Mouse (Mus musculus): ENCODE results near the gene Qars. TPM values are rescaled to one million over a fixed set of nuclear protein-coding genes. Genes with fewer than 3 reads are reported as not detected.
A peak's percentile ranks its signal among the peaks of the same experiment; 100 is the strongest.

The Qars gene
- polyA plus RNA-seq, 1 experiment from 2014 or later, result 130 TPM

DNA sequence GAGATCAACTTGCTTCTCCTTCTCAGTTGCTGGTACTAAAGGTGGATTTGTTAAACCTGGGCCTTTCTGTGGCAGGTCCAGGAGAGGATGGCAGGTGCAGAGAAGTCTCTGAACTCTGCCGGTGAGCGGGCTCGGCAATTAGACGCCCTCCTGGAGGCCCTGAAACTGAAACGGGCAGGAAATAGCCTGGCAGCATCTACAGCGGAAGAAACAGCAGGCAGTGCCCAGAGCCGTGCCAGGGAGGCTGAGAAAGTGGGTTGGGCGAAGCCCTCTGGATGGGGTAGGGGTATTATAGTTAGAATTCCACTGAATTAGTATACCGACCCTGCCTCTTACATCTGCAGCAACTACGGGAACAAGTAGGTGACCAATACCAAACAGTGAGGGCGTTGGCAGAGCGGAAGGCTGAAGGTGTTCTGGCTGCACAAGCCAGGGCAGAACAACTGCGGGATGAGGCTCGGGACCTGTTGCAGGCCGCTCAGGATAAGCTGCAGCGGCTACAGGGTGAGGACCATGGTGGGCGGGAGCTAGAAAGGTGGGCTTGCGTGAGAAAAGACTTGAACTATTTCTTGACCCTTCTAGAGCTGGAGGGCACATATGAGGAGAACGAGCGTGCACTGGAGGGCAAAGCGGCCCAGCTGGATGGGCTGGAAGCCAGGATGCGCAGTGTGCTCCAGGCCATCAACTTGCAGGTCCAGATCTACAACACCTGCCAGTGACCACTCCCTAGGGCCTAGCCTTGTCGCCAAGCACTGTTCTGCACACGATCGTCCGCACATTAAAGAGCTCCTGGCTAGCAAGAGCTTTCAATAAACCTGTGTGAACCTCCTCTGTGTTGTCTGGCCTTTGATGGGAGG lies 17.6 kb upstream of the Qars start:
- Histone ChIP-seq H3K4me1 (ENCODE audit: control insufficient read depth, insufficient read depth, low read length) (peaks cover 4% of the 10 kb centered on the region), H3K27me3 (ENCODE audit: control insufficient read depth, insufficient read depth, low read length) (no peaks in the 10 kb centered on the region), H3K36me3 (replicated peaks; ENCODE audit: control insufficient read depth, insufficient read depth, low read depth, low read length) (peaks cover 17% of the 10 kb centered on the region), H3K9ac (replicated peaks; ENCODE audit: low read length) (peak overlapping the region; percentile 76), H3K4me3 (ENCODE audit: low read depth, low read length) (peak overlapping the region; percentile 91), H3K27ac (replicated peaks; ENCODE audit: low read depth, low read length) (peak overlapping the region; percentile 95), H3K4me2 (ENCODE audit: low read depth, low read length) (peak overlapping the region; percentile 48), H3K9me3 (replicated peaks; ENCODE audit: control insufficient read depth, low read length) (no peaks in the 10 kb centered on the region)
- peak; percentile 5; the same call in 1 of the 2 replicates for ATAC-seq (replicated peaks; ENCODE audit: insufficient number of reproducible peaks, low FRiP score, low TSS enrichment, low read depth)
- 64% methylated on average over 26 of the region's 26 CpGs for WGBS
- DNase-seq (ENCODE audit: low spot score), result no peak

DNA sequence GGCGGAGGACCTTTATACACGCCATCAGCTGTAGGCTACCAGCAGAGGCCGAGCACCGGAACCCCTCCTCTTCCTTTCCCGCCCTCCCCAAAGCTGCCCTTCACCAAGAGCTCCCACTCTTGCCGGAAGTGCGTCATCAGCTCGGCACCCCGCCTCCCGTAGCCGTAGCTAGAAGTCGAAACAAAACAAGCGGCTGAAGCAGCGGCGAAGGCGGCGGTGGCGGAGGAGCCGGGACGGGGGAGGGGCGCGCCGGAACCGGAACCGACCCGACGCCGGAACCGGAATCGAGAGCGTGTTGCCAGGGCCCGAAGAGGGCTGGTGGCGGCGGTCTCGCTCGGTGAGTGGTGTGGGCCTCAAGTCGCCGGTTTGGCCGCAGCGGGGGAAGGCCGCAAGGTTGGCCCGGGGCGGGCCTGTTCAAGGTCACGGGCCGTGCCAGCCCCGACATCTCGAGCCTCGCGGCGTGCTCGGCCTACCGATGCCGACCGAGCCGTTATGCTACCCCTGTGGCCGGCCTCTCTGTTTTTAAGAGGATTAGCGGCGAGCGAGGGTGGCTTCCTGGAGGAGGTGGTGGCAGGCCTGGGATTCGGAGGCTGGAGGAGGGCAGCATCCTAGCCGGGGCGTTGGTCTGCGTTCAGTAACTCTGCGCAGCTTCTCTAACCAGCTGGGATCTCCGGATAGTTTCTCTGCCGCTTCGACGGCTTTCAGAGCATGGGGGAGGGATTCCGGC lies 16.8 kb upstream of the Qars start, which contains the start of gene Usp19:
TSS of gene Usp19 (plus strand) at position 44 of the 727 bp plus-strand sequence.
- peaks cover 4% of the 10 kb centered on the region for H3K4me1 ChIP-seq (ENCODE audit: control insufficient read depth, insufficient read depth, low read length)
- peak within 1 kb of the TSS; percentile 91 for H3K4me3 ChIP-seq (ENCODE audit: low read depth, low read length)
- H3K4me2 ChIP-seq (ENCODE audit: low read depth, low read length), result peak within 1 kb of the TSS; percentile 87
- H3K27ac ChIP-seq (replicated peaks; ENCODE audit: low read depth, low read length), result peak within 1 kb of the TSS; percentile 95
- H3K27me3 ChIP-seq (ENCODE audit: control insufficient read depth, insufficient read depth, low read length), result no peaks in the 10 kb centered on the region
- no peaks in the 10 kb centered on the region for H3K9me3 ChIP-seq (replicated peaks; ENCODE audit: control insufficient read depth, low read length)
- H3K9ac ChIP-seq (replicated peaks; ENCODE audit: low read length), result peak within 1 kb of the TSS; percentile 76
- WGBS, result under 1% methylated on average over 68 of the region's 69 CpGs
- H3K36me3 ChIP-seq (replicated peaks; ENCODE audit: control insufficient read depth, insufficient read depth, low read depth, low read length), result peaks cover 19% of the 10 kb centered on the region
- peak; percentile 98 for DNase-seq (ENCODE audit: low spot score)
- ATAC-seq (replicated peaks; ENCODE audit: insufficient number of reproducible peaks, low FRiP score, low TSS enrichment, low read depth), result peak; percentile 88

DNA sequence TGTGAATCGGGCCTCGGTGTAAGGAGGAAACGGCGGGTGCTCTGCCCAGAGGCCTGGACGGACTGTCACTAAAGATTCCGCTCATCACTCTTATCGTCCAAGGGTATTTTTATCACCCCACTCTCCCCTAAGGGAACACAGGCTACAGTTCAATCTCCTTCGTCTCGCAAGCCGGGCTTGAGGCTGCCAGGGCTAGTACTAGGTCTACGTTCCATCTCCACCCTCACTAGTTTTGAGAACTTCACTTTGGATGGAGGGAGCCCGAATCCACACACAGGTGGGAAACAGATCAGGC lies 16.3 kb upstream of the Qars start:
- ATAC-seq (replicated peaks; ENCODE audit: insufficient number of reproducible peaks, low FRiP score, low TSS enrichment, low read depth) (no peak), DNase-seq (ENCODE audit: low spot score) (no peak)
- H3K4me1 ChIP-seq (ENCODE audit: control insufficient read depth, insufficient read depth, low read length), result peaks cover 4% of the 10 kb centered on the region
- no peaks in the 10 kb centered on the region for H3K9me3 ChIP-seq (replicated peaks; ENCODE audit: control insufficient read depth, low read length)
- H3K4me2 ChIP-seq (ENCODE audit: low read depth, low read length), result peak overlapping the region; percentile 87
- WGBS, result 14% methylated on average over 12 of the region's 12 CpGs
- H3K27ac ChIP-seq (replicated peaks; ENCODE audit: low read depth, low read length), result peak overlapping the region; percentile 95
- peak overlapping the region; percentile 76 for H3K9ac ChIP-seq (replicated peaks; ENCODE audit: low read length)
- H3K4me3 ChIP-seq (ENCODE audit: low read depth, low read length), result peak overlapping the region; percentile 91
- no peaks in the 10 kb centered on the region for H3K27me3 ChIP-seq (ENCODE audit: control insufficient read depth, insufficient read depth, low read length)
- H3K36me3 ChIP-seq (replicated peaks; ENCODE audit: control insufficient read depth, insufficient read depth, low read depth, low read length), result peaks cover 24% of the 10 kb centered on the region

DNA sequence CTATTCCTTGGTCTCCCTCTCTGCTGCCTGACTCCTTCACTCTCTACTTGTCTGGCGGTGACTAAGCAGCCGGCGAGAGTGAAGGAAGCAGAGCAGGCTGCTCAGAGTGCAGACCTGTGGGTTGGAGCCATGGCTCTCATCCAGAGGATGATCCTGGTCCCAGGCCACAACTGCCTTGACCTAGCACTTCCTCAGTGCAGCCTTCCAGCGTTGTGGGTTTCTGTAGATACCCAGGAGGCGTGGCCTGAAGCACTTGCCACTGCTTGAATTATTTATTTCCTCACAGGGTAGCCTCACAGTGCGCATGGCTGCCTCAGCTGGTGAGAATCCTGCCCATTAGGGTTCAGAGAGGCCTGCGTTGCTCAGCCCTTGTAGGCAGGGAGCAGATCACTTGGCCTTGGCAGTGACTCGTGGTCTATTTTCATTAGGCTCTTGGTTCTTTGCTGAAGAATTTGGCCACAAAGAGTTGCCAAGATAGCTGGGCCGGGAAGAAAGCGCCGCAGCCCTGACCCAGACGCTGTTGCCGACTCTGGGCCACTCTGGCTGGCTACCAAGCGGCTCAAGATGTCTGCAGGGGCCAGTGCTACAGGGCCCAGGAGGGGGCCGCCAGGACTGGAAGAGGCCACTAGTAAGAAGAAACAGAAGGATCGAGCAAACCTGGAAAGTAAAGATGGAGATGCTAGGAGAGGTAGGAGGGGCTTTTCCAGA lies 15.3 kb upstream of the Qars start:
- peak overlapping the region; percentile 76; the same call in 1 of the 2 replicates for H3K9ac ChIP-seq (replicated peaks; ENCODE audit: low read length)
- H3K4me1 ChIP-seq (ENCODE audit: control insufficient read depth, insufficient read depth, low read length), result peaks cover 4% of the 10 kb centered on the region
- no peak overlapping the region for H3K27ac ChIP-seq (replicated peaks; ENCODE audit: low read depth, low read length)
- H3K4me2 ChIP-seq (ENCODE audit: low read depth, low read length), result peak overlapping the region; percentile 87
- no peaks in the 10 kb centered on the region for H3K9me3 ChIP-seq (replicated peaks; ENCODE audit: control insufficient read depth, low read length)
- DNase-seq (ENCODE audit: low spot score), result no peak
- H3K4me3 ChIP-seq (ENCODE audit: low read depth, low read length), result peak overlapping the region; percentile 91
- WGBS, result 86% methylated on average over 16 of the region's 16 CpGs
- ATAC-seq (replicated peaks; ENCODE audit: insufficient number of reproducible peaks, low FRiP score, low TSS enrichment, low read depth), result no peak
- peaks cover 30% of the 10 kb centered on the region for H3K36me3 ChIP-seq (replicated peaks; ENCODE audit: control insufficient read depth, insufficient read depth, low read depth, low read length)
- no peaks in the 10 kb centered on the region for H3K27me3 ChIP-seq (ENCODE audit: control insufficient read depth, insufficient read depth, low read length)

DNA sequence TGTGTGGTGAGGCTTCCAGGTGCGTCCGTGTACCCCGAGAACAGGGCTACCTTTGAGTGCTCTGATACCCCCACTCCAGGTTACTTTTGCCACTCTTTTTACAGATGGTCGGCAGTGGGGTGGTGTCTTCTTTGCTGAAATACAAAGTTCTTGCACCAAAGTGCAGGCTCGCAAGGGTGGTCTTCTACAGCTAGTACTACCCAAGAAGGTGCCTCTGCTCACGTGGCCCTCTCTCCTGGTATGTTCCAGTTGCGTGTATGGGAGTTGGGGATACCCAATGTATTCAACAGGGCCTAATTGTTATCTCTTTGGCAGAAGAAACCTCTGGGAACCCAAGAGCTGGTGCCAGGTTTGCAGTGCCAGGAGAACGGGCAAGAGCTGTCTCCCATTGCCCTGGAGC lies 14.3 kb upstream of the Qars start:
- Histone ChIP-seq H3K27me3 (ENCODE audit: control insufficient read depth, insufficient read depth, low read length) (no peaks in the 10 kb centered on the region), H3K36me3 (replicated peaks; ENCODE audit: control insufficient read depth, insufficient read depth, low read depth, low read length) (peaks cover 36% of the 10 kb centered on the region), H3K4me2 (ENCODE audit: low read depth, low read length) (no peak overlapping the region), H3K27ac (replicated peaks; ENCODE audit: low read depth, low read length) (no peak overlapping the region), H3K9me3 (replicated peaks; ENCODE audit: control insufficient read depth, low read length) (no peaks in the 10 kb centered on the region), H3K4me1 (ENCODE audit: control insufficient read depth, insufficient read depth, low read length) (peaks cover 4% of the 10 kb centered on the region), H3K4me3 (ENCODE audit: low read depth, low read length) (no peak overlapping the region), H3K9ac (replicated peaks; ENCODE audit: low read length) (no peak overlapping the region)
- ATAC-seq (replicated peaks; ENCODE audit: insufficient number of reproducible peaks, low FRiP score, low TSS enrichment, low read depth) (no peak), DNase-seq (ENCODE audit: low spot score) (no peak)
- WGBS, result 94% methylated on average over 8 of the region's 8 CpGs

DNA sequence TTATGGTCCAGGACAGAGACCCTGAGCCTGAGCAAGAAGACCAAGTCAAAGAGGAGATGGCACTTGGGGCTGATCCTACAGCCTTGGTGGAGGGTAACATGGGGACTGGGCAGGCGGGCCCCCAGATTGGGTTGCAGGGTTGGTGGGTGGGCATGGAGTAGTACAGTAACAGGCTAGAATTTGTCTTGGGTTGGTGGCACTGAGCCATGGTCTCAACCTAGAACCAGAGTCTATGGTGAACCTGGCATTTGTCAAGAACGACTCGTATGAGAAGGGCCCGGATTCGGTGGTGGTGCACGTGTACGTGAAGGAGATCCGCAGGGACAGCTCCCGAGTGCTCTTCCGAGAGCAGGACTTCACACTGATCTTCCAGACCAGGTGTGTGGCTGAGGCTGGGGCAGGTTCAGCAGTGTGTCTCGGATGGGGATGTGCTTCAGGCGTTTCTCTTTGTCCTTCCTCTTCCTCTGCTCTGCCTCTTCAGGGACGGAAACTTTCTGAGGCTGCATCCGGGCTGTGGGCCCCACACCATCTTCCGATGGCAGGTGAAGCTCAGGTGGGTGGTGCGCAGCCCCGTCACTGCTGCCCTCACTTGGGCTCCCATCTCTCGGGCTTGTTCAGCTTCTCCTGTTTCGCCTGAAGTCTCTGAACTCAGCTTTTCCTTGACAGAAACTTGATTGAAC lies 13.2 kb upstream of the Qars start:
- DNase-seq (ENCODE audit: low spot score), result no peak
- no peak overlapping the region for H3K9ac ChIP-seq (replicated peaks; ENCODE audit: low read length)
- no peak overlapping the region for H3K4me2 ChIP-seq (ENCODE audit: low read depth, low read length)
- no peaks in the 10 kb centered on the region for H3K9me3 ChIP-seq (replicated peaks; ENCODE audit: control insufficient read depth, low read length)
- H3K27ac ChIP-seq (replicated peaks; ENCODE audit: low read depth, low read length), result no peak overlapping the region
- 93% methylated on average over 19 of the region's 19 CpGs for WGBS
- ATAC-seq (replicated peaks; ENCODE audit: insufficient number of reproducible peaks, low FRiP score, low TSS enrichment, low read depth), result no peak
- H3K4me3 ChIP-seq (ENCODE audit: low read depth, low read length), result no peak overlapping the region
- no peaks in the 10 kb centered on the region for H3K27me3 ChIP-seq (ENCODE audit: control insufficient read depth, insufficient read depth, low read length)
- H3K4me1 ChIP-seq (ENCODE audit: control insufficient read depth, insufficient read depth, low read length), result peaks cover 4% of the 10 kb centered on the region
- peaks cover 45% of the 10 kb centered on the region for H3K36me3 ChIP-seq (replicated peaks; ENCODE audit: control insufficient read depth, insufficient read depth, low read depth, low read length)

DNA sequence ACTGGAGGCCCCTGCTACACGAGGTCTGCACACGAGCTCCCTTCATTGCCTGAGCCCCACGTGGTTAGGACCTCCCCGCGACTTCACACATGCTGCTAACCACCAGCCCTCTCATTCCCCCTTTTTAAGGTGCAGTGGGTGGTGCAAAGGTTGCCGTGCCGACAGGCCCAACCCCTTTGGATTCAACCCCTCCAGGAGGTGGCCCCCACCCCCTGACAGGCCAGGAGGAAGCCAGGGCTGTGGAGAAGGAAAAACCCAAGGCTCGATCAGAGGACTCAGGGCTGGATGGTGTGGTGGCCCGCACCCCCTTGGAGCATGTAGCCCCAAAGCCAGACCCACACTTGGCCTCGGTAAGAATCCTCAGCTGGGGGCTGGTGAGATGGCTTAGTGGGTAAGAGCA lies 12.6 kb upstream of the Qars start:
- no peak for ATAC-seq (replicated peaks; ENCODE audit: insufficient number of reproducible peaks, low FRiP score, low TSS enrichment, low read depth)
- Histone ChIP-seq H3K4me2 (ENCODE audit: low read depth, low read length) (no peak overlapping the region), H3K9me3 (replicated peaks; ENCODE audit: control insufficient read depth, low read length) (no peaks in the 10 kb centered on the region), H3K9ac (replicated peaks; ENCODE audit: low read length) (no peak overlapping the region), H3K4me3 (ENCODE audit: low read depth, low read length) (no peak overlapping the region), H3K4me1 (ENCODE audit: control insufficient read depth, insufficient read depth, low read length) (peaks cover 4% of the 10 kb centered on the region), H3K27ac (replicated peaks; ENCODE audit: low read depth, low read length) (no peak overlapping the region), H3K27me3 (ENCODE audit: control insufficient read depth, insufficient read depth, low read length) (no peaks in the 10 kb centered on the region), H3K36me3 (replicated peaks; ENCODE audit: control insufficient read depth, insufficient read depth, low read depth, low read length) (peaks cover 47% of the 10 kb centered on the region)
- 89% methylated on average over 10 of the region's 10 CpGs for WGBS
- no peak for DNase-seq (ENCODE audit: low spot score)
